Mouse (Mus musculus) olfactory bulb, adult 2 months (tissue): Measurements from ENCODE around the gene Limch1. TPM values are rescaled to one million over a fixed set of nuclear protein-coding genes. Genes with fewer than 3 reads are reported as not detected.
A peak's percentile ranks its signal among the peaks of the same experiment; 100 is the strongest.

ENCODE experiments used
- H3K27ac ChIP-seq: fragments of 200-500 bp; 2 replicates; pipeline ENCODE4 v1.5.1; 2012; ENCODE audit warnings: low read depth, low read length; ENCODE audit not compliant: insufficient read depth
- H3K4me1 ChIP-seq: fragments of 200-500 bp; 2 replicates; pipeline ENCODE4 v1.6.1; 2012; ENCODE audit warnings: low read length; ENCODE audit not compliant: control insufficient read depth, insufficient read depth
- H3K4me3 ChIP-seq: fragments of 200-500 bp; 2 replicates; pipeline ENCODE4 v1.5.1; 2012; ENCODE audit warnings: mild to moderate bottlenecking, low read depth, low read length, moderate library complexity; ENCODE audit not compliant: insufficient read depth
- CTCF ChIP-seq: fragments of 200-500 bp; IDR thresholded peaks from 2 replicates; pipeline ENCODE4 v1.5.1; 2012; ENCODE audit warnings: low read depth, mild to moderate bottlenecking, low read length, moderate library complexity; ENCODE audit not compliant: insufficient read depth
- POLR2A ChIP-seq: fragments of 200-500 bp; IDR thresholded peaks from 2 replicates; pipeline ENCODE4 v1.6.1; 2012; ENCODE audit warnings: mild to moderate bottlenecking, low read depth, low read length, moderate library complexity; ENCODE audit not compliant: insufficient read depth
- WGBS: fragments of 180-500 bp; shearing (Covaris S2); methylation state at CpG from one replicate; pipeline ENCODE4 v1.1.7; 2018; 5-methylcytosine and 5-hydroxymethylcytosine counted together
- polyA plus RNA-seq: library from polyadenylated mRNA; stranded (reverse); fragments of >200 nt; gene quantifications from 2 replicates; pipeline ENCODE4 v1.2.4, GENCODE M21; 2012; ENCODE audit warnings: low replicate concordance; ENCODE audit not compliant: missing spikeins, insufficient read depth, insufficient read length

Gene Limch1
- polyA plus RNA-seq, 1 experiment: not detected

GRCm38 (mm10) chr5:66731302-66731697, 14.3 kb upstream of the Limch1 start:
- WGBS: 47% methylated on average over 1 of the region's 1 CpGs
- H3K27ac ChIP-seq: no peak overlapping the region
- no peak overlapping the region for H3K4me3 ChIP-seq

DNA sequence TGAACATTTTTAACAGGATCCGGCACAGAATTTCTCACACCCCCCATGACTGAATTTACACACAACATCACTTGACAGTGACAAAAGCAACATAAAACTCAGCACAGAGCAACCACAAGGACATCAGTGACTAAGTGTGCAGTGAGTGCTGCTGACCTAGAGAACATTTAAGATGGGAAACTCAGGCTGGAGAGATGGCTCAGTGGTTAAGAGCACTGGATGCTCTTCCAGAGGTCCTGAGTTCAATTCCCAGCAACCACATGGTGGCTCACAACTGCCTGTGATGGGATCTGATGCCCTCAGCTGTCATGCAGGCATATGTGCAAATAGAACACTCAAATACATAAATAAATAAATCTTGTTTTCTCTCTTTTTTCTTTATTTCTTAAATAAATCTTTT, 12.1 kb upstream of the Limch1 start:
- TF ChIP-seq CTCF: no peak
- no peak for TF ChIP-seq POLR2A
- H3K4me1 ChIP-seq: no peaks in the 10 kb centered on the region
- no peak overlapping the region for H3K4me3 ChIP-seq
- H3K27ac ChIP-seq: no peak overlapping the region
- WGBS: 100% methylated on average over 1 of the region's 1 CpGs

More at GRCm38 (mm10) chr5:66731302-66731697, 14.3 kb upstream of the Limch1 start:
- no peaks in the 10 kb centered on the region for H3K4me1 ChIP-seq
- no peak for TF ChIP-seq POLR2A
- TF ChIP-seq CTCF: no peak

DNA sequence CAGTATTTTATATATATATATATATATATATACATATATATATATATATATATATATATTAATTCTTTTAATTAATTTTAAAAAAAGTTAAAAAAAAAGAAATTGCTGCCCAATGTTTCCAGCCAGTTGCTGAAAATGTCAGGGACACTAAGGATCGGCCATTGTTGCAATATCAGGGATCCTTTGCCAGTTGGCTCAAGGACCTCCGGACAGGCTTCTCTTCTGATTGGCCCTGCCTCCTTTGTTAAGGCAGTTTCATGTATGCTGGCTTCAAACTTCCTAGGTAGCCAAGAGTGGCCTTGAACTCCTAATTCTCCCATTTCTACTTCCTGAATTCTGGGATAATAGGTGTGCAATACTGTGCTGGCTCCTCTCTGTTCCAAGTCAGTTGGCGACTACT, 6.3 kb upstream of the Limch1 start:
- WGBS: 96% methylated on average over 3 of the region's 3 CpGs
- H3K27ac ChIP-seq: no peak overlapping the region
- no peak for TF ChIP-seq CTCF
- no peak for TF ChIP-seq POLR2A
- no peaks in the 10 kb centered on the region for H3K4me1 ChIP-seq
- H3K4me3 ChIP-seq: no peak overlapping the region

DNA sequence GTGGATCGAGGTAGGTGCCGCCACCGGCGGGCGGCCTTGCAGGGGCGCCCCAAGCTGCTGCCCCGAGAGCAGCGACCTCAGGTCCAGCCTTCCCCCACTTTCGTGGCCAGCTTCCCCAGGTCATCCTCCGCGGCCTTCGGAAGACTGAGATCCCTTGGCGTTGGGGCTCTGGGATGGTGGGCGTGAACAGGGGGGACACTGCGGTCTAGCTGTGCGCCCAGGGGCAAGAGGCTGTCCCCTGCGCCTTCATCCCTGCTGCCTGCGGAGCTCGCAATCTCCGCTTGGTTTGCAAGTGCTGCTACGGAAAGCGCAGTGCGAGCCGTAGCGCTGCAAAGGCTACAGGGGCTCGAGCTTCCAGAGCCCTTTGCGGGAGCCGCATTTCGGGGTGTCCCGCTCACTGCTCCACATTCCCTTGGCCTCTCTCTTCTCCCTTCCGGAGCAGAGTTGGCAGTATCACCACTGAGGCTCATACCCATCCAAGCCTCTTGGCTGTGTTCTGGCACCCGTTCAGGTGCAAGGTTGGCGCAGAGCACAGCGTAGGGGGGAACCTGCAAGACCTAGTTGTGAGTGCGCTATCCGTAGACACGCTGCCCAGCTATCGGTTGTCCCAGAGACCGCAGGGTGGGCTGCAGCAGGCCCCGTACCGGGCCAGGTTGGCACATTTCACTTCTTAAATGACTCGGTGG, 512 bp downstream of the Limch1 start:
- Histone ChIP-seq H3K27ac (peak overlapping the region; percentile 76), H3K4me1 (peaks cover 12% of the 10 kb centered on the region), H3K4me3 (peak overlapping the region; percentile 87)
- TF ChIP-seq CTCF (no peak; the same call in 1 of the 2 replicates), POLR2A (no peak; the same call in 1 of the 2 replicates)
- WGBS: under 1% methylated on average over 42 of the region's 42 CpGs

DNA sequence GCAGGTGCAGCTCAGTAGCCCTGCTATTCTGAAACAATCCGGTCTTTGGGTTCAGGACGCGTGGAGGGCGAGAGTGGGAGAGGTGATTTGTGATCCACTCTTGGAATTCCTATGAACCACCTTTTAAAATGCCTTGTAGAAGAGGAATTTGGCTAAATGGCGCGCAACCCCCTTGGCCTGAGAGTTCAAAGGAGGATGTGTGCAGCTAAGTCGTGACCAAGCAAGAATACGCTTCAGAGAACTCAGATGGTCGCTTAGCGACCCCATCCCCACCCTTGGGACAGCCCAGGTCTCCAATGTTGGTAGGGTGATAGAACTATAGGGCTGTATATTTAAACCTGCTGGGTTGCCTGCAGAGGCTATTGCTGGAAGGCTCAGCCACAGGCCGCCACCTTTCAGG, 1.1 kb downstream of the Limch1 start:
- H3K4me3 ChIP-seq: peak overlapping the region; percentile 87
- 10% methylated on average over 11 of the region's 11 CpGs for WGBS

GRCm38 (mm10) chr5:66747761-66748430, 2.3 kb downstream of the Limch1 start:
- Histone ChIP-seq H3K4me1 (peaks cover 18% of the 10 kb centered on the region), H3K4me3 (peak overlapping the region; percentile 40), H3K27ac (peak overlapping the region; percentile 25; the same call in 1 of the 2 replicates)
- TF ChIP-seq CTCF: no peak
- no peak for TF ChIP-seq POLR2A
- 28% methylated on average over 10 of the region's 10 CpGs for WGBS

More for the DNA sequence above, 1.1 kb downstream of the Limch1 start:
- H3K4me1 ChIP-seq: peaks cover 15% of the 10 kb centered on the region
- TF ChIP-seq CTCF (no peak), POLR2A (no peak)
- peak overlapping the region; percentile 76 for H3K27ac ChIP-seq

DNA sequence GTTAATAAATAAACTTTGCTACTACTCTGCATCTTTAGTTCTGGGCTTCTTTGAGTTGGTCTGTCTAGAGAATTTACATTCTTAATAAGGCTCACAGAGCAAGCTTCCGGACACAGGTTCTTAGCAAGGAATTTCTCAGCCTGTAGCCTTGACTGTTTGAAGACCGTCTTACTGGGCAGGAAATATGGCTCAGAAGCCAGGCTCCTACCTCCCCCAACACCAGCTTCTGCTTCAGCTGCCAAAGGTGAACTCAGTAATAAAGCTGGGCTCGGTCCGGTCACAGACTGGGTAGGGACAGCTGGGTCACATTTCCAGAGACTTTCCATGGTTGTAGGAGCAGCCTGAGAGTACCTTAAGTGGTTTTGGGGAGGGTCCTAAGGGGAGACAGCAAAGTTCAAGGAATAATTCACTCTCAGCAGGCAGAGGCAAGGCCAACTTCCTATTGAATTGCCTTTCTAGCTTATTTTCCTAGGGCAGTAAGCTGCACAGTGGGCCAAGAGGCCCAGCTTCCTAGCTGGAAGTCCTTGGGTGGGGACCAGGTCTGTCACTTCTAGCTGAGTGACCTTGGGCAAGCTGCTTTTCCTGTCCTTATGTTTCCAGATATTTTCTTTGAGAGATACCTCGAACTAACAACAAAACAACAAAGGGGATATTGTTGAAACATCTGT, 3.0 kb downstream of the Limch1 start:
- 58% methylated on average over 5 of the region's 5 CpGs for WGBS
- H3K4me3 ChIP-seq: 0 out of 2 replicates have a peak overlapping the region, but pooled peaks have one; percentile 1
- TF ChIP-seq CTCF (no peak), POLR2A (no peak)
- peaks cover 18% of the 10 kb centered on the region for H3K4me1 ChIP-seq
- peak overlapping the region; percentile 50; the same call in 1 of the 2 replicates for H3K27ac ChIP-seq

DNA sequence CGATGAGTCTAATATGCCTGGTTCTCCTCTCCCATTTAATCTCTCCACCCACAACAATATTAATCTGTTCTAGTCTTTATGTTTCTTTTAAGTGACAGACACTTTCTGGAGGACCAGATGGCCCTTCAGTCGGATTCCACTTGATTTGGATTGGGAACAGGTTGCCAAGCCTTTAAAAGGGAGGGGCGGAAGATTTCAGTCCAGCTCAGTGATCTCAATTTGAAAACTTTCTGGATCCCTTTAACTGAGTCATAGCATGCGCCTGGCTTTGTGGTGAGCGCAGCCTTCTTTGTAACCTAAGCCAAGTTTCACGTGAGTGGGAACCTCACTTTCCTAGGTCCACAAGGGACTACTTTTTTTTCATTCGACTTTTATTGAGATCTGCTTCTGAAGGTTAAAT, 5.0 kb downstream of the Limch1 start:
- TF ChIP-seq CTCF: no peak
- no peak for TF ChIP-seq POLR2A
- H3K4me3 ChIP-seq: no peak overlapping the region
- H3K27ac ChIP-seq: no peak overlapping the region
- 63% methylated on average over 7 of the region's 7 CpGs for WGBS
- H3K4me1 ChIP-seq: peaks cover 15% of the 10 kb centered on the region

DNA sequence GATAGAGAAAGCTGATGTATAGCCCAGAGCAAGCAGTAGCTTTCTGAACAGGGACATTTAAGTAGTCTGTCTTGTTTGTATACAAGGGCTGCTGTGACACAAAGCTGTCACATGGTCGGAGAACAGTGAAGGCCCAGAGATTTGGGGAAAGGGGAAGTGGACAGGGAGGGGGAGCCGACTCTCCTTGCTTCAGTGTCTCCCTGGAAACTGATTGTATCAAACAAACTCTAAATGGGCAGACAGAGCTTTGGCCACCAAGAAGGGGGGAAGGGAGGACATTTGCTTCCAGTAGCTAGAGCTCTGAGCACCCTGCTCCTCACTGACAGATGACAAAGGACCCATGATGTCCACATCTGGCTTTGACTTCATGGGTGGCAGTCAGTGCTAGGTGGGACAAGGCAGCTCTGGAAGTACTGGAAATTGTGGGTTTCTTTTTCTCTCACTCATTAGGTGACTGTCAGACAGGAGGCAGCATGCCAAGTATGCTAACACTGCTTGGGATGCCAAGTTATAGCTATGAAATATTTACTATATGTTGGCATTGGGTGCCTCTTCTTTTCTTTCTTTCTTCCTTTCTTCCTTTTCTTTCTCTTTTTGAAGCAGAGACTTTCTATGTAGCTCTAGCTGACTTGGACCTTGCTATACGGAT, 5.8 kb downstream of the Limch1 start:
- WGBS: 41% methylated on average over 3 of the region's 3 CpGs
- H3K4me3 ChIP-seq: no peak overlapping the region
- peaks cover 15% of the 10 kb centered on the region for H3K4me1 ChIP-seq
- H3K27ac ChIP-seq: no peak overlapping the region
- TF ChIP-seq POLR2A: no peak
- TF ChIP-seq CTCF: no peak
